Mouse (Mus musculus): ENCODE data around the gene Robo1. TPM values are rescaled to one million over a fixed set of nuclear protein-coding genes. Genes with fewer than 3 reads are reported as not detected.

Gene Robo1
- polyA plus RNA-seq, 1 experiment = 11.6 TPM

DNA sequence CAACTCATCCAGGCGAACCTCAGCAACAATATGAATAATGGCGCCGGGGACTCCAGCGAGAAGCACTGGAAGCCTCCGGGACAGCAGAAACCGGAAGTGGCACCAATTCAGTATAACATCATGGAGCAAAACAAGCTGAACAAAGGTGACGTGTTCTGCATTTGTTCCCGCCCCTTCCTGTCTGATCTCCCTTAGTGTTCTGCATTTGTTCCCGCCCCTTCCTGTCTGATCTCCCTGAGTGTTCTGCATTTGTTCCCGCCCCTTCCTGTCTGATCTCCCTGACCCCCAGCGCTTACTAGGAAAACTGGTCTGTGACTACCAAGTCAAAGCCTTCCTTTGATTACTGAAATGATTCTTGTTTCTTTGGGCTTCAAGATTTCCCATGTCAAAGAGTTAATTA is 696.5 kb downstream of the Robo1 start:
- no peak for TF ChIP-seq EP300 (IDR thresholded peaks at IDR 0.05; ENCODE audit: insufficient read depth, low read depth, low read length)
- no peak for TF ChIP-seq POLR2A (IDR thresholded peaks at IDR 0.05; ENCODE audit: insufficient read depth, low read length)
- no peak for TF ChIP-seq CTCF (IDR thresholded peaks at IDR 0.05; ENCODE audit: low read depth, low read length)

DNA sequence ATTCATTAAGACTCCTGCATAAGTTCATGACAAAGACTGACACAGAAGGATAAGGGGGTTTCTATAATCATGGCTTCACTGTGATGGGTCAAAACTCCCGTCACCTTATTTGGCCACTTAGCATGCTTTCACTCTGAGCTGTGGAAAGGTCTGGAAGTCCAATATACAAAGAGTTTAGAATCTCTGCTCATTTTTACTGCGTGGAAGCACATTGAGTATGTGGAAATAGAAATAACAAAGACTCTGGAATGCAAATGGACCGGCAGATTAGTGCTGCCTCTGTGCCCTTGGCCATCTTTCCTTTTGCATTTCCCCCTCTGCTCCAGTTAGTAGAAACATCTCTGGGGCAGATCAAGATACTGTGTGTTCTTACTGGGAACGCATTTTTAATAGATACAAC is 697.7 kb downstream of the Robo1 start:
- no peak overlapping the region for H3K4me3 ChIP-seq (ENCODE audit: low read depth, low read length)
- no peaks in the 10 kb centered on the region for H3K9me3 ChIP-seq (replicated peaks; ENCODE audit: control insufficient read depth, insufficient read depth, low read length, poor library complexity, severe bottlenecking)
- no peak overlapping the region for H3K9ac ChIP-seq (ENCODE audit: low read depth, poor library complexity, severe bottlenecking)
- H3K4me1 ChIP-seq (ENCODE audit: control insufficient read depth, insufficient read depth, low read length) = no peaks in the 10 kb centered on the region
- H3K27me3 ChIP-seq (ENCODE audit: control insufficient read depth, insufficient read depth, low read length, poor library complexity, severe bottlenecking) = no peaks in the 10 kb centered on the region
- TF ChIP-seq CTCF (IDR thresholded peaks at IDR 0.05; ENCODE audit: low read depth, low read length) = no peak
- TF ChIP-seq EP300 (IDR thresholded peaks at IDR 0.05; ENCODE audit: insufficient read depth, low read depth, low read length) = no peak
- no peak for TF ChIP-seq POLR2A (IDR thresholded peaks at IDR 0.05; ENCODE audit: insufficient read depth, low read length)
- H3K36me3 ChIP-seq (ENCODE audit: control insufficient read depth, insufficient read depth, low read length, poor library complexity, severe bottlenecking) = no peaks in the 10 kb centered on the region
- no peak overlapping the region for H3K27ac ChIP-seq (ENCODE audit: insufficient read depth, low read length)

More for the DNA sequence above, 696.5 kb downstream of the Robo1 start:
- Histone ChIP-seq H3K9ac (ENCODE audit: low read depth, poor library complexity, severe bottlenecking) (no peak overlapping the region), H3K4me1 (ENCODE audit: control insufficient read depth, insufficient read depth, low read length) (no peaks in the 10 kb centered on the region), H3K27ac (ENCODE audit: insufficient read depth, low read length) (no peak overlapping the region), H3K27me3 (ENCODE audit: control insufficient read depth, insufficient read depth, low read length, poor library complexity, severe bottlenecking) (no peaks in the 10 kb centered on the region), H3K9me3 (replicated peaks; ENCODE audit: control insufficient read depth, insufficient read depth, low read length, poor library complexity, severe bottlenecking) (no peaks in the 10 kb centered on the region), H3K36me3 (ENCODE audit: control insufficient read depth, insufficient read depth, low read length, poor library complexity, severe bottlenecking) (no peaks in the 10 kb centered on the region), H3K4me3 (ENCODE audit: low read depth, low read length) (no peak overlapping the region)

DNA sequence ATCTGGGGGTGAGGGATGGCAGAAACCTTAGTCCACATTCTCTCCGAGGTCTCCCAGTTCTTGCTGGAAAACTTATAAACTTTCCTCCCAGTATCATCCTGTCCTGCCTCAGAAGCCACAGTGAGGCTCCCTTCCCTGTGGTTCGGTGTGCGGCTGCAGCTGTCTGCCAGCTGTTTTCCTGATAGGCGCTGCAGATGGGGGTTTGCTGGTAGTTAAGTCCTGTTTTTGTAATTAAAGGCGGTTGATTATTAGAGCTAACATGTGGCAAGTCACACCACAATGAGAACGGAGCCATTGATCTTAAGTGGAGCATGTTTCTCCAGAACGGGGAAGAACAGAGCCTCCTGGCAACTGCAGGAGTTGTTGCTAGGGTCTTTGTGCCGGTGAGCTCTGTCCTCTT is 699.3 kb downstream of the Robo1 start:
- H3K9ac ChIP-seq (ENCODE audit: low read depth, poor library complexity, severe bottlenecking) = no peak overlapping the region
- H3K4me1 ChIP-seq (ENCODE audit: control insufficient read depth, insufficient read depth, low read length) = no peaks in the 10 kb centered on the region
- H3K27me3 ChIP-seq (ENCODE audit: control insufficient read depth, insufficient read depth, low read length, poor library complexity, severe bottlenecking) = no peaks in the 10 kb centered on the region
- H3K27ac ChIP-seq (ENCODE audit: insufficient read depth, low read length) = no peak overlapping the region
- no peak overlapping the region for H3K4me3 ChIP-seq (ENCODE audit: low read depth, low read length)
- no peaks in the 10 kb centered on the region for H3K36me3 ChIP-seq (ENCODE audit: control insufficient read depth, insufficient read depth, low read length, poor library complexity, severe bottlenecking)
- TF ChIP-seq POLR2A (IDR thresholded peaks at IDR 0.05; ENCODE audit: insufficient read depth, low read length) = no peak
- no peak for TF ChIP-seq CTCF (IDR thresholded peaks at IDR 0.05; ENCODE audit: low read depth, low read length)
- no peak for TF ChIP-seq EP300 (IDR thresholded peaks at IDR 0.05; ENCODE audit: insufficient read depth, low read depth, low read length)
- no peaks in the 10 kb centered on the region for H3K9me3 ChIP-seq (replicated peaks; ENCODE audit: control insufficient read depth, insufficient read depth, low read length, poor library complexity, severe bottlenecking)

DNA sequence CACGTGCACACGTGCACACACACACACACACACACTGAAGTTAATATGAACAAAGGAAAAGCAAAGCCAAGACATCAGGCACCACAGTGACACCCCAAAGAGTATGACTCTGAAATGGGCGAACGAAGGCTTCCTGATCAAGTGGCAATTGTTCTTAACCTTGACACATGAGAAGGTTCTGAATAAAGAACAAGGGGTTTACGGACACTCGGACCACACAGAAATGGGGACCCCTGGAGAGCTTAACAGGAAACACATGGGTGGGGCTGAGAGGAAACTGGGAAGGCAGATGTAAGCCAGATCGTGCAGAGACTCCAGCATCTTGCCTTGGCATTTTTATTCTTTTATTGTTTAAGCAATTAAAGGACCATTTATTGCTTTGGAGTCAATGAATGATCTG is 703.2 kb downstream of the Robo1 start:
- H3K27me3 ChIP-seq (ENCODE audit: control insufficient read depth, insufficient read depth, low read length, poor library complexity, severe bottlenecking) = no peaks in the 10 kb centered on the region
- no peaks in the 10 kb centered on the region for H3K4me1 ChIP-seq (ENCODE audit: control insufficient read depth, insufficient read depth, low read length)
- no peak overlapping the region for H3K9ac ChIP-seq (ENCODE audit: low read depth, poor library complexity, severe bottlenecking)
- no peak overlapping the region for H3K4me3 ChIP-seq (ENCODE audit: low read depth, low read length)
- H3K27ac ChIP-seq (ENCODE audit: insufficient read depth, low read length) = peak overlapping the region; percentile 15
- TF ChIP-seq EP300 (IDR thresholded peaks at IDR 0.05; ENCODE audit: insufficient read depth, low read depth, low read length) = 0 out of 2 replicates have a peak, but pooled peaks have one; percentile 31
- no peak for TF ChIP-seq POLR2A (IDR thresholded peaks at IDR 0.05; ENCODE audit: insufficient read depth, low read length)
- TF ChIP-seq CTCF (IDR thresholded peaks at IDR 0.05; ENCODE audit: low read depth, low read length) = no peak
- H3K9me3 ChIP-seq (replicated peaks; ENCODE audit: control insufficient read depth, insufficient read depth, low read length, poor library complexity, severe bottlenecking) = no peaks in the 10 kb centered on the region
- no peaks in the 10 kb centered on the region for H3K36me3 ChIP-seq (ENCODE audit: control insufficient read depth, insufficient read depth, low read length, poor library complexity, severe bottlenecking)

DNA sequence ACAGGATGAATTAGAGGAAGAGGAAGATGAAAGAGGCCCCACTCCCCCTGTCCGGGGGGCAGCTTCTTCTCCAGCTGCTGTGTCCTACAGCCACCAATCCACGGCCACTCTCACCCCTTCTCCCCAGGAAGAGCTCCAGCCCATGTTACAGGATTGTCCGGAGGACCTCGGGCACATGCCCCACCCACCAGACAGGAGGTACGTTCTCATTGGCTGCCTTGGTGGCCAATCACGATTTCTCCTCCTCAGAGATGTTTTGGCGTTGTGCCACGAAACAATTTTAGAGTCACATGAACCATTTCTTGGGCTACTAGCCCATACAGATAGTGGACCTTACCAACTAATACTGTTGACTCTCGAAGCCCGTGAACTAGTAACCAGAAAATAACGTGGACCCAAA is 704.8 kb downstream of the Robo1 start:
- Histone ChIP-seq H3K9me3 (replicated peaks; ENCODE audit: control insufficient read depth, insufficient read depth, low read length, poor library complexity, severe bottlenecking) (no peaks in the 10 kb centered on the region), H3K9ac (ENCODE audit: low read depth, poor library complexity, severe bottlenecking) (no peak overlapping the region), H3K36me3 (ENCODE audit: control insufficient read depth, insufficient read depth, low read length, poor library complexity, severe bottlenecking) (no peaks in the 10 kb centered on the region), H3K4me3 (ENCODE audit: low read depth, low read length) (no peak overlapping the region), H3K4me1 (ENCODE audit: control insufficient read depth, insufficient read depth, low read length) (no peaks in the 10 kb centered on the region), H3K27me3 (ENCODE audit: control insufficient read depth, insufficient read depth, low read length, poor library complexity, severe bottlenecking) (no peaks in the 10 kb centered on the region), H3K27ac (ENCODE audit: insufficient read depth, low read length) (no peak overlapping the region)
- TF ChIP-seq EP300 (IDR thresholded peaks at IDR 0.05; ENCODE audit: insufficient read depth, low read depth, low read length) (0 out of 2 replicates have a peak, but pooled peaks have one; percentile 6), CTCF (IDR thresholded peaks at IDR 0.05; ENCODE audit: low read depth, low read length) (no peak), POLR2A (IDR thresholded peaks at IDR 0.05; ENCODE audit: insufficient read depth, low read length) (no peak)

DNA sequence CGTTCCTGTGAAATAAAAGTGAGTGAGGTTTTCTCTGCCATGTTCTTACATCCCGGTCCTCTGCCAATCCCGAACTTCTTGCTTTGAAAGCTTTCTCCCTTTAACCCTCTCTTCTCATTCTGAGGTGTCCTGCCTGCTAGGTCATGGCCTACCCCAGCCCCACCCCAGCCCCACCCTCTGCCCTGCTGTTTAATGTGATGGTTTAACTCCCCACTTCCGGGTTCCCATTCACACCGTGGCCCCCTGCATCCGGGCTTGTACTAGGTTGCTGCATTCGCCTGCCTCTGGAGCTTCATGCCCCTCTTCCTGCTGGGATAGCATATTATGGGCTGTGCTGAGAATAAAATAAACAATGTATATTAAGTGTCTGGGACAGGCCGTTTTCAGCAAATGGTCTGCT is 706.4 kb downstream of the Robo1 start:
- Histone ChIP-seq H3K36me3 (ENCODE audit: control insufficient read depth, insufficient read depth, low read length, poor library complexity, severe bottlenecking) (no peaks in the 10 kb centered on the region), H3K4me1 (ENCODE audit: control insufficient read depth, insufficient read depth, low read length) (no peaks in the 10 kb centered on the region), H3K27ac (ENCODE audit: insufficient read depth, low read length) (no peak overlapping the region), H3K4me3 (ENCODE audit: low read depth, low read length) (no peak overlapping the region), H3K27me3 (ENCODE audit: control insufficient read depth, insufficient read depth, low read length, poor library complexity, severe bottlenecking) (no peaks in the 10 kb centered on the region), H3K9me3 (replicated peaks; ENCODE audit: control insufficient read depth, insufficient read depth, low read length, poor library complexity, severe bottlenecking) (no peaks in the 10 kb centered on the region), H3K9ac (ENCODE audit: low read depth, poor library complexity, severe bottlenecking) (no peak overlapping the region)
- TF ChIP-seq POLR2A (IDR thresholded peaks at IDR 0.05; ENCODE audit: insufficient read depth, low read length) (no peak), EP300 (IDR thresholded peaks at IDR 0.05; ENCODE audit: insufficient read depth, low read depth, low read length) (0 out of 2 replicates have a peak, but pooled peaks have one; percentile 66)
